Mouse (Mus musculus) left cerebral cortex, postnatal 14 days (tissue): ENCODE measurements at regions not wholly inside any gene's neighbourhood (a gene's known extent, or its start where the extent isn't known, plus 50 kb on each side); places are given as distances from the start of the nearest gene placed in this dataset.

Source experiments
- DNase-seq, 2 experiments: peaks; one replicate each; pipeline ENCODE4 v3.0.0; 2021 to 2022; ENCODE audit warnings: low spot score in 2 of 2, mixed read lengths in 1 of 2
- intact Hi-C: fragments of 180-260 bp; cut with DNase I; formaldehyde crosslinking; loops from one replicate; pipeline ENCODE4 v1.15.1; 2025

GRCm38 (mm10) chr1:88623040-88623439 is 79.0 kb downstream of the Arl4c start:
- intact Hi-C loops: no loop called here
- no peak for DNase-seq

GRCm38 (mm10) chr1:88622356-88622755 is 79.7 kb downstream of the Arl4c start:
- no peak for DNase-seq
- intact Hi-C loops: no loop called here

GRCm38 (mm10) chr1:88621214-88621613 is 80.8 kb downstream of the Arl4c start:
- DNase-seq: no peak
- intact Hi-C loops: no loop called here

GRCm38 (mm10) chr1:88613007-88613406 is 89.0 kb downstream of the Arl4c start:
- DNase-seq: no peak
- intact Hi-C loops: no loop called here

- no peak for DNase-seq
- intact Hi-C loops: no loop called here
These were observed 90.8 kb downstream of the Arl4c start for GRCm38 (mm10) chr1:88611241-88611640.

GRCm38 (mm10) chr1:88610810-88611209 is 91.2 kb downstream of the Arl4c start:
- intact Hi-C loops: no loop called here
- DNase-seq: no peak

GRCm38 (mm10) chr1:88608826-88609225 is 93.2 kb downstream of the Arl4c start:
- intact Hi-C loops: no loop called here
- no peak for DNase-seq

- intact Hi-C loops: no loop called here
- no peak for DNase-seq
These were observed 93.8 kb downstream of the Arl4c start for GRCm38 (mm10) chr1:88608236-88608635.

GRCm38 (mm10) chr1:88605616-88606190 is 95.8 kb upstream of the Glrp1 start:
- no peak for DNase-seq
- intact Hi-C loops: no loop called here

- no peak for DNase-seq
- intact Hi-C loops: no loop called here
These were observed 92.4 kb upstream of the Glrp1 start for GRCm38 (mm10) chr1:88602241-88602640.

GRCm38 (mm10) chr1:88601801-88602200 is 91.9 kb upstream of the Glrp1 start:
- DNase-seq: no peak
- intact Hi-C loops: no loop called here

- DNase-seq: no peak
- intact Hi-C loops: no loop called here
These were observed 90.3 kb upstream of the Glrp1 start for GRCm38 (mm10) chr1:88600145-88600544.

GRCm38 (mm10) chr1:88594484-88595254 is 84.8 kb upstream of the Glrp1 start:
- intact Hi-C loops: no loop called here
- DNase-seq: peak in 1 of 2 experiments; percentile 14

GRCm38 (mm10) chr1:88592036-88592435 is 82.2 kb upstream of the Glrp1 start:
- DNase-seq: peak in 1 of 2 experiments; percentile 24
- intact Hi-C loops: no loop called here

- no peak for DNase-seq
- intact Hi-C loops: no loop called here
These were observed 81.0 kb upstream of the Glrp1 start for GRCm38 (mm10) chr1:88590802-88591380.

- DNase-seq: no peak
- intact Hi-C loops: no loop called here
These were observed 78.9 kb upstream of the Glrp1 start for GRCm38 (mm10) chr1:88588747-88589146.

- intact Hi-C loops: no loop called here
- DNase-seq: peak; percentile 28 to 43
These were observed 77.3 kb upstream of the Glrp1 start for GRCm38 (mm10) chr1:88586823-88587820.

- DNase-seq: no peak
- intact Hi-C loops: no loop called here
These were observed 76.3 kb upstream of the Glrp1 start for GRCm38 (mm10) chr1:88586128-88586527.

- DNase-seq: no peak
- intact Hi-C loops: loop anchor here (5.0 kb wide), 1 partner anchor 883 kb away; no protein-coding TSS in a partner anchor
These were observed 74.7 kb upstream of the Glrp1 start for GRCm38 (mm10) chr1:88584515-88585033.
